Mouse (Mus musculus) erythroblast, embryonic 14.5 days (primary cell): ENCODE results near the gene Nox1. TPM values are rescaled to one million over a fixed set of nuclear protein-coding genes. Genes with fewer than 3 reads are reported as not detected.

Experiments
- H3K27me3 ChIP-seq: 2 replicates; pipeline ENCODE4 v1.6.1; 2012; ENCODE audit warnings: inconsistent platforms; ENCODE audit not compliant: control insufficient read depth
- H3K36me3 ChIP-seq: 2 replicates; pipeline ENCODE4 v1.6.1; 2012; ENCODE audit warnings: mild to moderate bottlenecking, inconsistent platforms; ENCODE audit not compliant: control insufficient read depth
- H3K4me1 ChIP-seq: 2 replicates; pipeline ENCODE4 v1.6.1; 2012; ENCODE audit warnings: inconsistent platforms; ENCODE audit not compliant: control insufficient read depth
- H3K4me3 ChIP-seq: replicated peaks from 2 replicates; pipeline ENCODE3; 2012; ENCODE audit warnings: moderate library complexity, mild to moderate bottlenecking, inconsistent platforms
- H3K9me3 ChIP-seq: 2 replicates; pipeline ENCODE4 v1.6.1; 2012; ENCODE audit warnings: low read length, inconsistent platforms, mixed read lengths; ENCODE audit not compliant: control insufficient read depth
- GATA1 ChIP-seq: IDR thresholded peaks from 2 replicates; pipeline ENCODE4 v1.6.1; 2012; ENCODE audit warnings: low read length, inconsistent platforms, mixed read lengths
- TAL1 ChIP-seq: IDR thresholded peaks from 3 replicates; pipeline ENCODE4 v1.6.1; 2012; ENCODE audit warnings: low read length, inconsistent platforms, mixed read lengths
- polyA plus RNA-seq: library from polyadenylated mRNA; stranded (reverse); fragments of >175 nt; gene quantifications from 2 replicates; pipeline ENCODE4 v1.2.3, GENCODE M21; 2012

Gene Nox1
- polyA plus RNA-seq, 1 experiment = not detected

GRCm38 (mm10) chrX:134141551-134141950 lies 80.2 kb downstream of the Nox1 start:
- no peaks in the 10 kb centered on the region; the same call in 1 of the 2 replicates for H3K4me1 ChIP-seq
- H3K27me3 ChIP-seq = no peaks in the 10 kb centered on the region
- H3K9me3 ChIP-seq = no peaks in the 10 kb centered on the region
- no peaks in the 10 kb centered on the region for H3K36me3 ChIP-seq
- no peak overlapping the region for H3K4me3 ChIP-seq
- TF ChIP-seq TAL1 (no peak), GATA1 (no peak)

- Histone ChIP-seq H3K9me3 (no peaks in the 10 kb centered on the region), H3K4me1 (no peaks in the 10 kb centered on the region; the same call in 1 of the 2 replicates), H3K4me3 (no peak overlapping the region), H3K36me3 (no peaks in the 10 kb centered on the region), H3K27me3 (no peaks in the 10 kb centered on the region)
- TF ChIP-seq GATA1 (no peak), TAL1 (no peak)
These were observed 81.7 kb downstream of the Nox1 start for GRCm38 (mm10) chrX:134140024-134140423.

GRCm38 (mm10) chrX:134133821-134134220 lies 87.9 kb downstream of the Nox1 start:
- peaks cover 2% of the 10 kb centered on the region; the same call in 1 of the 2 replicates for H3K27me3 ChIP-seq
- no peak for TF ChIP-seq GATA1
- no peak for TF ChIP-seq TAL1
- no peak overlapping the region for H3K4me3 ChIP-seq
- H3K9me3 ChIP-seq = no peaks in the 10 kb centered on the region
- no peaks in the 10 kb centered on the region for H3K4me1 ChIP-seq
- no peaks in the 10 kb centered on the region for H3K36me3 ChIP-seq

GRCm38 (mm10) chrX:134132295-134132694 lies 89.5 kb downstream of the Nox1 start:
- Histone ChIP-seq H3K9me3 (no peaks in the 10 kb centered on the region), H3K4me1 (no peaks in the 10 kb centered on the region), H3K36me3 (no peaks in the 10 kb centered on the region), H3K27me3 (peaks cover 2% of the 10 kb centered on the region; the same call in 1 of the 2 replicates), H3K4me3 (no peak overlapping the region)
- no peak for TF ChIP-seq TAL1
- no peak for TF ChIP-seq GATA1

- H3K36me3 ChIP-seq = no peaks in the 10 kb centered on the region
- H3K9me3 ChIP-seq = no peaks in the 10 kb centered on the region
- peaks cover 2% of the 10 kb centered on the region; the same call in 1 of the 2 replicates for H3K27me3 ChIP-seq
- no peak overlapping the region for H3K4me3 ChIP-seq
- no peaks in the 10 kb centered on the region for H3K4me1 ChIP-seq
- TF ChIP-seq GATA1 (no peak), TAL1 (no peak)
These were observed 93.2 kb downstream of the Nox1 start for GRCm38 (mm10) chrX:134128549-134128948.

GRCm38 (mm10) chrX:134116417-134116816 lies 105.3 kb downstream of the Nox1 start:
- no peak for TF ChIP-seq GATA1
- no peak for TF ChIP-seq TAL1
- no peaks in the 10 kb centered on the region for H3K4me1 ChIP-seq
- no peak overlapping the region for H3K4me3 ChIP-seq
- no peaks in the 10 kb centered on the region for H3K36me3 ChIP-seq
- H3K9me3 ChIP-seq = no peaks in the 10 kb centered on the region
- H3K27me3 ChIP-seq = no peaks in the 10 kb centered on the region

- TF ChIP-seq TAL1 = no peak
- no peak for TF ChIP-seq GATA1
- Histone ChIP-seq H3K36me3 (no peaks in the 10 kb centered on the region), H3K27me3 (no peaks in the 10 kb centered on the region), H3K4me3 (no peak overlapping the region), H3K9me3 (no peaks in the 10 kb centered on the region), H3K4me1 (no peaks in the 10 kb centered on the region)
These were observed 110.0 kb downstream of the Nox1 start for GRCm38 (mm10) chrX:134111767-134112166.

- Histone ChIP-seq H3K9me3 (no peaks in the 10 kb centered on the region), H3K4me1 (no peaks in the 10 kb centered on the region; the same call in 1 of the 2 replicates), H3K36me3 (no peaks in the 10 kb centered on the region), H3K27me3 (no peaks in the 10 kb centered on the region), H3K4me3 (no peak overlapping the region)
- no peak for TF ChIP-seq GATA1
- TF ChIP-seq TAL1 = no peak
These were observed 119.1 kb downstream of the Nox1 start for GRCm38 (mm10) chrX:134102641-134103040.

GRCm38 (mm10) chrX:134085453-134085852 lies 136.3 kb downstream of the Nox1 start:
- no peak overlapping the region for H3K4me3 ChIP-seq
- no peaks in the 10 kb centered on the region for H3K4me1 ChIP-seq
- TF ChIP-seq GATA1 (no peak), TAL1 (no peak)
- no peaks in the 10 kb centered on the region for H3K9me3 ChIP-seq
- H3K36me3 ChIP-seq = peaks cover 42% of the 10 kb centered on the region
- no peaks in the 10 kb centered on the region for H3K27me3 ChIP-seq

GRCm38 (mm10) chrX:134059764-134060163 lies 162.0 kb downstream of the Nox1 start:
- TF ChIP-seq GATA1 (no peak), TAL1 (no peak)
- no peaks in the 10 kb centered on the region; the same call in 1 of the 2 replicates for H3K27me3 ChIP-seq
- H3K9me3 ChIP-seq = peaks cover 6% of the 10 kb centered on the region
- H3K36me3 ChIP-seq = peaks cover 38% of the 10 kb centered on the region
- peaks cover 3% of the 10 kb centered on the region; the same call in 1 of the 2 replicates for H3K4me1 ChIP-seq
- peak overlapping the region; percentile 83 for H3K4me3 ChIP-seq
